Mouse (Mus musculus): ENCODE results near the gene Enc1.

Gene Enc1

GRCm38 (mm10) chr13:97290747-97291146 is 49.8 kb downstream of the Enc1 start:
- DNase-seq (ENCODE audit: low read depth, low spot score): no peak

GRCm38 (mm10) chr13:97291354-97291753 is 50.4 kb downstream of the Enc1 start:
- DNase-seq (ENCODE audit: low read depth, low spot score): no peak

GRCm38 (mm10) chr13:97292026-97292425 is 51.1 kb downstream of the Enc1 start:
- no peak for DNase-seq (ENCODE audit: low read depth, low spot score)

GRCm38 (mm10) chr13:97292451-97293245 is 51.7 kb downstream of the Enc1 start:
- DNase-seq (ENCODE audit: low read depth, low spot score): no peak

GRCm38 (mm10) chr13:97295101-97295852 is 54.4 kb downstream of the Enc1 start:
- DNase-seq (ENCODE audit: low read depth, low spot score): peak; percentile 12

- no peak for DNase-seq (ENCODE audit: low read depth, low spot score)
Observed at GRCm38 (mm10) chr13:97295853-97296219, 54.9 kb downstream of the Enc1 start.

GRCm38 (mm10) chr13:97296281-97296680 is 55.4 kb downstream of the Enc1 start:
- DNase-seq (ENCODE audit: low read depth, low spot score): no peak

- DNase-seq (ENCODE audit: low read depth, low spot score): no peak
Observed at GRCm38 (mm10) chr13:97296757-97297156, 55.9 kb downstream of the Enc1 start.

GRCm38 (mm10) chr13:97297418-97298050 is 56.6 kb downstream of the Enc1 start:
- no peak for DNase-seq (ENCODE audit: low read depth, low spot score)

- no peak for DNase-seq (ENCODE audit: low read depth, low spot score)
Observed at GRCm38 (mm10) chr13:97298896-97299295, 58.0 kb downstream of the Enc1 start.

GRCm38 (mm10) chr13:97299877-97300873 is 59.3 kb downstream of the Enc1 start:
- no peak for DNase-seq (ENCODE audit: low read depth, low spot score)
